Mouse (Mus musculus): ENCODE measurements around the gene Cib4. TPM values are rescaled to one million over a fixed set of nuclear protein-coding genes. Genes with fewer than 3 reads are reported as not detected.

The Cib4 gene
- polyA plus RNA-seq, 1 experiment from 2014 or later: not detected

GRCm38 (mm10) chr5:30442196-30442595 is 103.4 kb downstream of the Cib4 start:
- DNase-seq (ENCODE audit: low spot score): no peak

GRCm38 (mm10) chr5:30440308-30440906 is 105.2 kb downstream of the Cib4 start:
- DNase-seq (ENCODE audit: low spot score): no peak

GRCm38 (mm10) chr5:30438931-30439330 is 106.7 kb downstream of the Cib4 start:
- no peak for DNase-seq (ENCODE audit: low spot score)

Other genes starting within 250 kb of the Cib4 start
- gene Otof, start 83.9 kb downstream of the Cib4 start, polyA plus RNA-seq (2015; fragmentation: Nextera tagmentation; extraction: Ambion mirVana): 0.16 and 0.17 TPM in 2 replicates
- 0.66 and 1.4 TPM in 2 replicates for gene 1700001C02Rik, start 79.8 kb downstream of the Cib4 start, polyA plus RNA-seq (2015; fragmentation: Nextera tagmentation; extraction: Ambion mirVana)
- gene Kcnk3, start 42.3 kb upstream of the Cib4 start, polyA plus RNA-seq (2015; fragmentation: Nextera tagmentation; extraction: Ambion mirVana): 0.37 and 0.39 TPM in 2 replicates
- gene Slc35f6, start 102.1 kb upstream of the Cib4 start, polyA plus RNA-seq (2015; fragmentation: Nextera tagmentation; extraction: Ambion mirVana): 12.5 and 14.4 TPM in 2 replicates
- 339 and 404 TPM in 2 replicates for gene Cenpa, start 120.9 kb upstream of the Cib4 start, polyA plus RNA-seq (2015; fragmentation: Nextera tagmentation; extraction: Ambion mirVana)
- gene Dpysl5, start 165.7 kb upstream of the Cib4 start, polyA plus RNA-seq (2015; fragmentation: Nextera tagmentation; extraction: Ambion mirVana): 0.13 and 0.23 TPM in 2 replicates

Measured in thymus, postnatal 0 days (tissue).